16 mouse cellular contexts compared by ENCODE assay signal in genomic region chrX:99495399-99495798, GRCm38 (mm10). TPM values are rescaled to one million over a fixed set of nuclear protein-coding genes. Genes with fewer than 3 reads are reported as not detected.
A peak's percentile ranks its signal among the peaks of the same experiment; 100 is the strongest.
DNase-seq lines count a peak whose midpoint lies in the region; ATAC-seq lines count a peak whose summit lies in the region.
"Had no signal": no experiment of that assay in that cellular context is flagged by ENCODE, and none has a peak within 500 bp of the region (broad histone marks: within the 10 kb centered on the region; RNA-seq: fewer than 3 reads in every experiment).

No protein-coding gene starts in this region.

- ATAC-seq in kidney, embryonic 14.5 days (ENCODE audit: low FRiP score, low TSS enrichment), result peak; percentile 59; the same call in 1 of the 2 replicates
- no peak for ATAC-seq in midbrain, embryonic 11.5 days (ENCODE audit: low FRiP score)
- ATAC-seq: forebrain, embryonic 15.5 days had no signal

- intact Hi-C loops in gastrocnemius, postnatal 36 days (cut with DNase I), result no loop called here

- H3K9ac ChIP-seq in kidney, embryonic 14.5 days (ENCODE audit: low read depth, low read length), result no peak overlapping the region
- H3K9ac ChIP-seq in midbrain, embryonic 11.5 days (ENCODE audit: low read length), result no peak overlapping the region
- H3K9ac ChIP-seq: embryonic facial prominence, embryonic 12.5 days; forebrain, embryonic 15.5 days; heart, embryonic 13.5 days; hindbrain, embryonic 15.5 days had no signal

- no peaks in the 10 kb centered on the region for H3K9me3 ChIP-seq in kidney, embryonic 14.5 days (ENCODE audit: control insufficient read depth, low read length)
- no peaks in the 10 kb centered on the region for H3K9me3 ChIP-seq in midbrain, embryonic 11.5 days (ENCODE audit: control insufficient read depth, low read length)
- H3K9me3 ChIP-seq in midbrain, embryonic 10.5 days (replicated peaks), result no peaks in the 10 kb centered on the region
- H3K9me3 ChIP-seq: embryonic facial prominence, embryonic 12.5 days; forebrain, embryonic 15.5 days; heart, embryonic 13.5 days; hindbrain, embryonic 15.5 days had no signal

- 36% methylated on average over 5 of the region's 5 CpGs for WGBS in kidney, embryonic 14.5 days
- 30% methylated on average over 5 of the region's 5 CpGs for WGBS in midbrain, embryonic 11.5 days
- WGBS in midbrain, embryonic 10.5 days, result 27% methylated on average over 5 of the region's 5 CpGs

- H3K36me3 ChIP-seq in kidney, embryonic 14.5 days (ENCODE audit: control insufficient read depth, insufficient read depth, low read length), result no peaks in the 10 kb centered on the region
- H3K36me3 ChIP-seq in midbrain, embryonic 11.5 days (ENCODE audit: control insufficient read depth, insufficient read depth, low read length), result no peaks in the 10 kb centered on the region
- no peaks in the 10 kb centered on the region for H3K36me3 ChIP-seq in midbrain, embryonic 10.5 days
- H3K36me3 ChIP-seq: embryonic facial prominence, embryonic 12.5 days; forebrain, embryonic 15.5 days; heart, embryonic 13.5 days; hindbrain, embryonic 15.5 days had no signal

- H3K27ac ChIP-seq in kidney, embryonic 14.5 days (ENCODE audit: low read depth, low read length), result no peak overlapping the region
- H3K27ac ChIP-seq in midbrain, embryonic 11.5 days (ENCODE audit: low read depth, low read length), result no peak overlapping the region
- no peak overlapping the region for H3K27ac ChIP-seq in midbrain, embryonic 10.5 days (replicated peaks)
- H3K27ac ChIP-seq: embryonic facial prominence, embryonic 12.5 days; forebrain, embryonic 15.5 days; heart, embryonic 13.5 days; hindbrain, embryonic 15.5 days had no signal

- H3K4me2 ChIP-seq in kidney, embryonic 14.5 days (replicated peaks; ENCODE audit: low read depth, low read length), result no peak overlapping the region
- no peak overlapping the region for H3K4me2 ChIP-seq in midbrain, embryonic 11.5 days
- H3K4me2 ChIP-seq: embryonic facial prominence, embryonic 12.5 days; forebrain, embryonic 15.5 days; heart, embryonic 13.5 days; hindbrain, embryonic 15.5 days had no signal

- no peak for DNase-seq in kidney, postnatal 25 days
- peak; percentile 54 for DNase-seq in midbrain, embryonic 11.5 days (ENCODE audit: low spot score, missing footprints)
- no peak for DNase-seq in midbrain, embryonic 10.5 days (ENCODE audit: low spot score)
- DNase-seq in adrenal gland, postnatal 10 days, result peak; percentile 38
- DNase-seq in adrenal gland, postnatal 36 days, result peak; percentile 57 to 63
- DNase-seq in gastrocnemius, postnatal 36 days, result no peak
- no peak for DNase-seq in spleen, adult 12 weeks (ENCODE audit: low spot score)
- DNase-seq: cerebellum, adult 18-20 months; cerebellum, adult 9-11 months; cerebellum, postnatal 36 days; heart, postnatal 36 days had no signal

- peaks cover 3% of the 10 kb centered on the region; the same call in 1 of the 2 replicates for H3K4me1 ChIP-seq in kidney, embryonic 14.5 days (ENCODE audit: control insufficient read depth, insufficient read depth, low read length)
- H3K4me1 ChIP-seq in midbrain, embryonic 11.5 days (ENCODE audit: control insufficient read depth, insufficient read depth, low read length), result no peaks in the 10 kb centered on the region
- peaks cover 18% of the 10 kb centered on the region for H3K4me1 ChIP-seq in midbrain, embryonic 10.5 days
- H3K4me1 ChIP-seq: embryonic facial prominence, embryonic 12.5 days; forebrain, embryonic 15.5 days; hindbrain, embryonic 15.5 days had no signal

- H3K4me3 ChIP-seq in kidney, embryonic 14.5 days (ENCODE audit: low read length), result no peak overlapping the region
- no peak overlapping the region for H3K4me3 ChIP-seq in midbrain, embryonic 11.5 days (ENCODE audit: low read depth, low read length)
- no peak overlapping the region for H3K4me3 ChIP-seq in midbrain, embryonic 10.5 days
- H3K4me3 ChIP-seq: embryonic facial prominence, embryonic 12.5 days; forebrain, embryonic 15.5 days; heart, embryonic 13.5 days; hindbrain, embryonic 15.5 days had no signal

- H3K27me3 ChIP-seq in kidney, embryonic 14.5 days (ENCODE audit: control insufficient read depth, insufficient read depth, low read length), result 0 out of 2 replicates have a peak, but pooled peaks cover 4% of the 10 kb centered on the region
- H3K27me3 ChIP-seq in midbrain, embryonic 11.5 days (ENCODE audit: control insufficient read depth, insufficient read depth, low read length), result peaks cover 20% of the 10 kb centered on the region
- H3K27me3 ChIP-seq in midbrain, embryonic 10.5 days (ENCODE audit: low read depth, poor library complexity, severe bottlenecking), result peaks cover 100% of the 10 kb centered on the region
- H3K27me3 ChIP-seq: forebrain, embryonic 15.5 days had no signal

RNA-seq across cellular contexts. Expression of gene Pja1, which starts 24.3 kb away (rescaled TPM):
- 137 and 176 TPM in 2 replicates for polyA plus RNA-seq in kidney, embryonic 14.5 days (2014; fragmentation: Nextera tagmentation; extraction: Ambion mirVana)
- 213 and 222 TPM in 2 replicates for polyA plus RNA-seq in midbrain, embryonic 11.5 days (2014; fragmentation: Nextera tagmentation; extraction: Ambion mirVana)
- polyA plus RNA-seq in midbrain, embryonic 10.5 days (2016; fragmentation: Nextera tagmentation; extraction: Ambion mirVana), result 210 and 212 TPM in 2 replicates
- total RNA-seq in adrenal gland, postnatal 10 days (2021), result 10 to 100 TPM; 76.2 to 88.1 TPM
- total RNA-seq in adrenal gland, postnatal 36 days (2021), result 100 to 1,000 TPM; 116 to 170 TPM
- 10 to 100 TPM; 11.4 to 12.8 TPM for total RNA-seq in gastrocnemius, postnatal 36 days (2021)

Comparison
In these comparisons a context has a peak if more than half of its experiments do, and no peak if none do; other contexts are left out.
1. DNase-seq: peak in midbrain, embryonic 11.5 days (single experiment), adrenal gland, postnatal 10 days (single experiment) and adrenal gland, postnatal 36 days (2 of 2); none in kidney, postnatal 25 days (0 of 2), midbrain, embryonic 10.5 days (single experiment), gastrocnemius, postnatal 36 days (0 of 2) and spleen, adult 12 weeks (single experiment).
2. RNA of gene Pja1, which starts 24.3 kb away (total RNA-seq): 116 to 170 TPM in adrenal gland, postnatal 36 days and 76.2 to 88.1 TPM in adrenal gland, postnatal 10 days; 11.4 to 12.8 TPM in gastrocnemius, postnatal 36 days; every median in the first group is over 4 times any median in the second.